Mouse (Mus musculus) MEL (cell line): ENCODE measurements around the gene Chd3. TPM values are rescaled to one million over a fixed set of nuclear protein-coding genes. Genes with fewer than 3 reads are reported as not detected.

Experiments
- DNase-seq: peaks from one replicate; pipeline ENCODE4 v3.0.0; 2011; ENCODE audit warnings: low read depth, low spot score
- H3K27ac ChIP-seq: 2 replicates; pipeline ENCODE4 v1.5.1; 2012; ENCODE audit warnings: low read depth, mild to moderate bottlenecking, control low read depth, low read length, moderate library complexity; ENCODE audit not compliant: control insufficient read depth
- H3K27me3 ChIP-seq, 2 experiments: fragments of 150-350 bp in 1 of 2; sonication (generic) in 1 of 2; 2 replicates each; pipeline ENCODE4 v1.6.1; 2012; ENCODE audit warnings: low read length in 2 of 2, mild to moderate bottlenecking in 2 of 2, improper control_type of control experiment in 1 of 2, moderate library complexity in 1 of 2; ENCODE audit not compliant: insufficient read depth in 2 of 2, control insufficient read depth in 1 of 2
- H3K36me3 ChIP-seq, 2 experiments: 2 replicates each; pipeline ENCODE4 v1.6.1; 2012 to 2014; ENCODE audit warnings: low read length in 2 of 2, improper control_type of control experiment in 1 of 2, inconsistent platforms in 1 of 2, mild to moderate bottlenecking in 1 of 2; ENCODE audit not compliant: insufficient read depth in 2 of 2, control insufficient read depth in 1 of 2
- H3K4me1 ChIP-seq, 2 experiments: fragments of 150-350 bp in 1 of 2; sonication (generic) in 1 of 2; 2 replicates each; pipeline ENCODE4 v1.6.1; 2012; ENCODE audit warnings: low read length in 2 of 2, improper control_type of control experiment in 1 of 2, mild to moderate bottlenecking in 1 of 2; ENCODE audit not compliant: insufficient read depth in 2 of 2, control insufficient read depth in 1 of 2
- H3K4me3 ChIP-seq, 2 experiments: fragments of 150-350 bp in 1 of 2; sonication (generic) in 1 of 2; 2 replicates each; pipeline ENCODE4 v1.5.1; 2012; ENCODE audit warnings: low read depth in 2 of 2, low read length in 2 of 2, mild to moderate bottlenecking in 2 of 2, moderate library complexity in 2 of 2, control low read depth in 1 of 2, improper control_type of control experiment in 1 of 2; ENCODE audit not compliant: control insufficient read depth in 1 of 2, insufficient read depth in 1 of 2
- H3K79me2 ChIP-seq: 2 replicates; pipeline ENCODE4 v1.6.1; 2012; ENCODE audit warnings: mild to moderate bottlenecking, low read length, moderate library complexity; ENCODE audit not compliant: control insufficient read depth, poor library complexity, insufficient read depth
- H3K9ac ChIP-seq: 2 replicates; pipeline ENCODE4 v1.6.1; 2012; ENCODE audit warnings: low read depth, mild to moderate bottlenecking, control low read depth, low read length, moderate library complexity; ENCODE audit not compliant: control insufficient read depth, poor library complexity, severe bottlenecking
- H3K9me3 ChIP-seq: fragments of 150-350 bp; sonication (generic); replicated peaks from 2 replicates; pipeline ENCODE4 v1.6.1; 2012; ENCODE audit warnings: mild to moderate bottlenecking, low read length, improper control_type of control experiment, moderate library complexity; ENCODE audit not compliant: insufficient read depth
- BHLHE40 ChIP-seq: IDR thresholded peaks from 2 replicates; pipeline ENCODE4 v1.6.1; 2012; ENCODE audit warnings: low read depth, mild to moderate bottlenecking, inconsistent platforms, low read length, improper control_type of control experiment, borderline replicate concordance
- CHD1 ChIP-seq: IDR thresholded peaks from 2 replicates; pipeline ENCODE4 v1.6.1; 2012; ENCODE audit warnings: low read depth, mild to moderate bottlenecking, inconsistent platforms, low read length, improper control_type of control experiment
- CHD2 ChIP-seq: IDR thresholded peaks from 2 replicates; pipeline ENCODE4 v1.6.1; 2011; ENCODE audit warnings: low read length, improper control_type of control experiment
- CTCF ChIP-seq, 3 experiments: IDR thresholded peaks in 2 of 3; conservative IDR thresholded peaks in 1 of 3; 2 replicates each; pipeline ENCODE4 v1.5.1; 2011 to 2012; ENCODE audit warnings: low read length in 3 of 3, low read depth in 2 of 3, mild to moderate bottlenecking in 2 of 3, improper control_type of control experiment in 1 of 3, inconsistent platforms in 1 of 3, mixed read lengths in 1 of 3, moderate library complexity in 1 of 3; ENCODE audit not compliant: control insufficient read depth in 1 of 3, insufficient read depth in 1 of 3, poor library complexity in 1 of 3, severe bottlenecking in 1 of 3
- ELF1 ChIP-seq: IDR thresholded peaks from 2 replicates; pipeline ENCODE4 v1.6.1; 2014; ENCODE audit warnings: low read depth, mild to moderate bottlenecking, inconsistent platforms, low read length, improper control_type of control experiment, moderate library complexity
- EP300 ChIP-seq, 2 experiments: IDR thresholded peaks; 2 replicates each; pipeline ENCODE4 v1.6.1; 2011; ENCODE audit warnings: improper control_type of control experiment in 2 of 2, low read length in 2 of 2, low read depth in 1 of 2, mild to moderate bottlenecking in 1 of 2
- ETS1 ChIP-seq: IDR thresholded peaks from 2 replicates; pipeline ENCODE4 v1.6.1; 2012; ENCODE audit warnings: low read depth, mild to moderate bottlenecking, inconsistent platforms, low read length, improper control_type of control experiment, moderate library complexity
- HCFC1 ChIP-seq: IDR thresholded peaks from 2 replicates; pipeline ENCODE4 v1.6.1; 2012; ENCODE audit warnings: low read depth, mild to moderate bottlenecking, inconsistent platforms, low read length, improper control_type of control experiment, moderate library complexity
- MAX ChIP-seq: IDR thresholded peaks from 2 replicates; pipeline ENCODE4 v1.6.1; 2011; ENCODE audit warnings: low read length, improper control_type of control experiment
- MAZ ChIP-seq: IDR thresholded peaks from 2 replicates; pipeline ENCODE4 v1.6.1; 2012; ENCODE audit warnings: low read depth, mild to moderate bottlenecking, inconsistent platforms, low read length, improper control_type of control experiment
- MXI1 ChIP-seq: IDR thresholded peaks from 2 replicates; pipeline ENCODE4 v1.6.1; 2011; ENCODE audit warnings: mild to moderate bottlenecking, low read depth, low read length, improper control_type of control experiment
- MYB ChIP-seq: IDR thresholded peaks from 2 replicates; pipeline ENCODE4 v1.6.1; 2011; ENCODE audit warnings: mild to moderate bottlenecking, low read depth, low read length, improper control_type of control experiment
- MYC ChIP-seq: IDR thresholded peaks from 2 replicates; pipeline ENCODE4 v1.6.1; 2011; ENCODE audit warnings: low read depth, mild to moderate bottlenecking, low read length, improper control_type of control experiment, moderate library complexity
- NELFE ChIP-seq: IDR thresholded peaks from 2 replicates; pipeline ENCODE4 v1.6.1; 2011; ENCODE audit warnings: low read depth, low read length, improper control_type of control experiment
- NRF1 ChIP-seq: IDR thresholded peaks from 2 replicates; pipeline ENCODE4 v1.6.1; 2014; ENCODE audit warnings: low read depth, mild to moderate bottlenecking, inconsistent platforms, low read length, improper control_type of control experiment, moderate library complexity; ENCODE audit not compliant: poor library complexity, insufficient read depth, severe bottlenecking
- POLR2A ChIP-seq, 2 experiments: IDR thresholded peaks; 2 replicates each; pipeline ENCODE4 v1.6.1; 2011 to 2012; ENCODE audit warnings: low read length in 2 of 2, mild to moderate bottlenecking in 2 of 2, control low read depth in 1 of 2, improper control_type of control experiment in 1 of 2, low read depth in 1 of 2, moderate library complexity in 1 of 2; ENCODE audit not compliant: control insufficient read depth in 1 of 2, insufficient read depth in 1 of 2, poor library complexity in 1 of 2
- RAD21 ChIP-seq: IDR thresholded peaks from 2 replicates; pipeline ENCODE4 v1.6.1; 2011; ENCODE audit warnings: mild to moderate bottlenecking, low read depth, low read length, improper control_type of control experiment
- SIN3A ChIP-seq: IDR thresholded peaks from 2 replicates; pipeline ENCODE4 v1.6.1; 2012; ENCODE audit warnings: low read length, improper control_type of control experiment, inconsistent platforms
- SMC3 ChIP-seq: IDR thresholded peaks from 2 replicates; pipeline ENCODE4 v1.6.1; 2011; ENCODE audit warnings: low read depth, low read length, improper control_type of control experiment
- TCF12 ChIP-seq: IDR thresholded peaks from 2 replicates; pipeline ENCODE4 v1.6.1; 2014; ENCODE audit warnings: low read depth, mild to moderate bottlenecking, inconsistent platforms, low read length, improper control_type of control experiment, moderate library complexity
- UBTF ChIP-seq: IDR thresholded peaks from 2 replicates; pipeline ENCODE4 v1.6.1; 2012; ENCODE audit warnings: low read depth, mild to moderate bottlenecking, inconsistent platforms, low read length, improper control_type of control experiment, moderate library complexity, borderline replicate concordance; ENCODE audit not compliant: insufficient read depth
- ZKSCAN1 ChIP-seq: IDR thresholded peaks from 2 replicates; pipeline ENCODE4 v1.6.1; 2012; ENCODE audit warnings: low read depth, mild to moderate bottlenecking, inconsistent platforms, low read length, improper control_type of control experiment, moderate library complexity
- ZMIZ1 ChIP-seq: IDR thresholded peaks from 2 replicates; pipeline ENCODE4 v1.6.1; 2012; ENCODE audit warnings: low read depth, mild to moderate bottlenecking, inconsistent platforms, low read length, improper control_type of control experiment, moderate library complexity
- ZNF384 ChIP-seq: IDR thresholded peaks from 2 replicates; pipeline ENCODE4 v1.6.1; 2012; ENCODE audit warnings: low read depth, mild to moderate bottlenecking, inconsistent platforms, low read length, improper control_type of control experiment
- polyA plus RNA-seq, 2 experiments: library from polyadenylated mRNA; stranded (reverse) in 1 of 2; unstranded in 1 of 2; fragments of >175 nt in 1 of 2; fragments of >200 nt in 1 of 2; gene quantifications; 2 replicates each; pipeline versions ENCODE4 v1.2.1 to v1.2.4; 2012; ENCODE audit warnings: low replicate concordance in 2 of 2, low read depth in 1 of 2; ENCODE audit not compliant: insufficient read length in 2 of 2, insufficient read depth in 1 of 2, missing spikeins in 1 of 2
- total RNA-seq: library from RNA; depleted of rRNA; stranded (reverse); fragments of 300-350 nt; gene quantifications from 2 replicates; pipeline ENCODE4 v1.2.3, GENCODE M21; 2012

Chd3 gene
- total and polyA plus RNA-seq, 3 experiments = 37.3 to 84.9 TPM; not detected in 1

GRCm38 (mm10) chr11:69368356-69369214, 621 bp downstream of the Chd3 start:
- H3K36me3 ChIP-seq = peaks cover 0 to 24% of the 10 kb centered on the region in 2 experiments; a peak in 2 of 4 replicates
- H3K9me3 ChIP-seq = no peaks in the 10 kb centered on the region
- H3K4me3 ChIP-seq = peak overlapping the region; percentile 50 to 76
- peak overlapping the region; percentile 45 for H3K27ac ChIP-seq
- TF ChIP-seq EP300 (IDR thresholded peaks at IDR 0.05; ENCODE audit: low read depth in 1 of 2, low read length in 2 of 2) = no peak
- 0 out of 2 replicates have a peak, but pooled peaks have one; percentile 9 for TF ChIP-seq MAX
- 0 out of 2 replicates have a peak, but pooled peaks have one; percentile 33 for TF ChIP-seq ZMIZ1
- TF ChIP-seq UBTF = 0 out of 2 replicates have a peak, but pooled peaks have one; percentile 23
- peak; percentile 31; the same call in 1 of the 2 replicates for TF ChIP-seq NELFE
- no peak for TF ChIP-seq ELF1
- no peak for TF ChIP-seq SMC3
- peak; percentile 22 to 36; a peak in 1 of 4 replicates for TF ChIP-seq POLR2A (IDR thresholded peaks at IDR 0.05; ENCODE audit: control insufficient read depth in 1 of 2, insufficient read depth in 1 of 2, low read depth in 1 of 2, low read length in 2 of 2, poor library complexity in 1 of 2)
- TF ChIP-seq CTCF (IDR thresholded peaks at IDR 0.05 in 2 of 3, conservative IDR thresholded peaks at IDR 0.05 in 1 of 3; ENCODE audit: control insufficient read depth in 1 of 3, insufficient read depth in 1 of 3, low read depth in 2 of 3, low read length in 3 of 3, poor library complexity in 1 of 3, severe bottlenecking in 1 of 3) = no peak
- peak; percentile 53; the same call in 1 of the 2 replicates for TF ChIP-seq CHD2
- 0 out of 2 replicates have a peak, but pooled peaks have one; percentile 4 for TF ChIP-seq TCF12
- peak; percentile 29; the same call in 1 of the 2 replicates for TF ChIP-seq NRF1
- peak; percentile 10; the same call in 1 of the 2 replicates for TF ChIP-seq MAZ
- TF ChIP-seq RAD21 = no peak
- TF ChIP-seq, all 39 proteins: peak for 9
- H3K4me1 ChIP-seq = peaks cover 13 to 43% of the 10 kb centered on the region in 2 experiments
- peaks cover 15% of the 10 kb centered on the region for H3K79me2 ChIP-seq
- DNase-seq = peak; percentile 49
- H3K27me3 ChIP-seq = no peaks in the 10 kb centered on the region
- peak overlapping the region; percentile 88 for H3K9ac ChIP-seq

GRCm38 (mm10) chr11:69367616-69368355, 1.4 kb downstream of the Chd3 start:
- H3K4me3 ChIP-seq = peak overlapping the region; percentile 50 to 76
- H3K4me1 ChIP-seq = peaks cover 13 to 36% of the 10 kb centered on the region in 2 experiments
- H3K27me3 ChIP-seq = no peaks in the 10 kb centered on the region
- peaks cover 0 to 20% of the 10 kb centered on the region in 2 experiments; a peak in 2 of 4 replicates for H3K36me3 ChIP-seq
- H3K9ac ChIP-seq = peak overlapping the region; percentile 88
- peak; percentile 58 for DNase-seq
- H3K27ac ChIP-seq = peak overlapping the region; percentile 83
- no peaks in the 10 kb centered on the region for H3K9me3 ChIP-seq
- peak; percentile 60 for TF ChIP-seq MAZ
- peak; percentile 43; the same call in 1 of the 2 replicates for TF ChIP-seq MYC
- peak; percentile 79 for TF ChIP-seq MXI1
- peak; percentile 86; the same call in 1 of the 2 replicates for TF ChIP-seq CHD1
- TF ChIP-seq BHLHE40 = peak; percentile 46; the same call in 1 of the 2 replicates
- TF ChIP-seq ETS1 = peak; percentile 16; the same call in 1 of the 2 replicates
- TF ChIP-seq SIN3A = peak; percentile 42
- no peak for TF ChIP-seq ZKSCAN1
- 0 out of 2 replicates have a peak, but pooled peaks have one; percentile 18 for TF ChIP-seq HCFC1
- TF ChIP-seq MYB = 0 out of 2 replicates have a peak, but pooled peaks have one; percentile 17
- TF ChIP-seq MAX = peak; percentile 58; the same call in 1 of the 2 replicates
- no peak for TF ChIP-seq RAD21
- no peak for TF ChIP-seq ZNF384
- TF ChIP-seq, all 39 proteins: peak for 10
- peaks cover 15% of the 10 kb centered on the region for H3K79me2 ChIP-seq
